Mouse (Mus musculus) kidney, embryonic 16.5 days (tissue): ENCODE results near the gene Igf2r. TPM values are rescaled to one million over a fixed set of nuclear protein-coding genes. Genes with fewer than 3 reads are reported as not detected.

Experiments
- ATAC-seq: fragments of 200-750 bp; cut with Nextera tagmentation; 2 replicates; pipeline ENCODE4 v1.8.0; 2017; ENCODE audit warnings: moderate TSS enrichment; ENCODE audit not compliant: low FRiP score, low TSS enrichment
- H3K27ac ChIP-seq: fragments of 300-500 bp; sonication (generic); 2 replicates; pipeline ENCODE4 v1.5.1; 2014; ENCODE audit warnings: low read length
- H3K27me3 ChIP-seq: fragments of 300-500 bp; sonication (generic); 2 replicates; pipeline ENCODE4 v1.6.1; 2014; ENCODE audit warnings: low read length, control low read depth, mixed read lengths; ENCODE audit not compliant: insufficient read depth
- H3K36me3 ChIP-seq: fragments of 300-500 bp; sonication (generic); 2 replicates; pipeline ENCODE4 v1.6.1; 2014; ENCODE audit warnings: low read length, control low read depth, mixed read lengths; ENCODE audit not compliant: insufficient read depth
- H3K4me1 ChIP-seq: fragments of 300-500 bp; sonication (generic); 2 replicates; pipeline ENCODE4 v1.6.1; 2014; ENCODE audit warnings: low read length, control low read depth, mixed read lengths; ENCODE audit not compliant: insufficient read depth
- H3K4me2 ChIP-seq: fragments of 300-500 bp; sonication (generic); replicated peaks from 2 replicates; pipeline ENCODE4 v1.6.1; 2014; ENCODE audit warnings: low read depth, low read length
- H3K4me3 ChIP-seq: fragments of 300-500 bp; sonication (generic); 2 replicates; pipeline ENCODE4 v1.5.1; 2014; ENCODE audit warnings: mild to moderate bottlenecking, low read length
- H3K9ac ChIP-seq: fragments of 300-500 bp; sonication (generic); replicated peaks from 2 replicates; pipeline ENCODE4 v1.6.1; 2014; ENCODE audit warnings: low read length
- H3K9me3 ChIP-seq: fragments of 300-500 bp; sonication (generic); 2 replicates; pipeline ENCODE4 v1.6.1; 2016; ENCODE audit warnings: low read length, control low read depth
- WGBS: fragments of 180-500 bp; shearing (Covaris S2); extraction: QIAGEN DNeasy Blood & Tissue Kit; methylation state at CpG from one replicate; pipeline ENCODE4 v1.1.7; 2014; 5-methylcytosine and 5-hydroxymethylcytosine counted together
- polyA plus RNA-seq: library from polyadenylated mRNA; unstranded; fragments of >200 nt; fragmentation: Nextera tagmentation; extraction: Ambion mirVana; gene quantifications from 2 replicates; pipeline ENCODE4 v1.2.1, GENCODE M21; 2015

Igf2r gene
- polyA plus RNA-seq, 1 experiment from 2014 or later = 32.1 TPM

GRCm38 (mm10) chr17:12767294-12767852 is 2.1 kb downstream of the Igf2r start:
- H3K27me3 ChIP-seq = no peaks in the 10 kb centered on the region
- 51% methylated on average over 6 of the region's 6 CpGs for WGBS
- peaks cover 7% of the 10 kb centered on the region; the same call in 1 of the 2 replicates for H3K9me3 ChIP-seq
- H3K4me3 ChIP-seq = peak overlapping the region; percentile 61
- no peak for ATAC-seq
- H3K9ac ChIP-seq = peak overlapping the region; percentile 81
- peak overlapping the region; percentile 61 for H3K4me2 ChIP-seq
- H3K36me3 ChIP-seq = peaks cover 35% of the 10 kb centered on the region
- peak overlapping the region; percentile 51; the same call in 1 of the 2 replicates for H3K27ac ChIP-seq
- H3K4me1 ChIP-seq = peaks cover 33% of the 10 kb centered on the region

- WGBS = 91% methylated on average over 2 of the region's 2 CpGs
- no peak overlapping the region for H3K4me2 ChIP-seq
- H3K36me3 ChIP-seq = peaks cover 12% of the 10 kb centered on the region; the same call in 1 of the 2 replicates
- H3K4me1 ChIP-seq = peaks cover 54% of the 10 kb centered on the region
- no peak overlapping the region for H3K9ac ChIP-seq
- H3K9me3 ChIP-seq = no peaks in the 10 kb centered on the region
- H3K4me3 ChIP-seq = no peak overlapping the region
- no peaks in the 10 kb centered on the region for H3K27me3 ChIP-seq
- H3K27ac ChIP-seq = no peak overlapping the region
- no peak for ATAC-seq
These were observed 6.1 kb downstream of the Igf2r start for GRCm38 (mm10) chr17:12763412-12763811.

GRCm38 (mm10) chr17:12760355-12761146 is 8.9 kb downstream of the Igf2r start:
- WGBS = 74% methylated on average over 10 of the region's 10 CpGs
- H3K4me2 ChIP-seq = no peak overlapping the region
- H3K27me3 ChIP-seq = no peaks in the 10 kb centered on the region
- H3K36me3 ChIP-seq = peaks cover 12% of the 10 kb centered on the region; the same call in 1 of the 2 replicates
- no peaks in the 10 kb centered on the region for H3K9me3 ChIP-seq
- H3K4me3 ChIP-seq = no peak overlapping the region
- H3K4me1 ChIP-seq = peaks cover 45% of the 10 kb centered on the region
- no peak overlapping the region for H3K9ac ChIP-seq
- no peak overlapping the region for H3K27ac ChIP-seq
- no peak for ATAC-seq

- Histone ChIP-seq H3K27ac (peak overlapping the region; percentile 27; the same call in 1 of the 2 replicates), H3K4me2 (no peak overlapping the region), H3K27me3 (no peaks in the 10 kb centered on the region), H3K9ac (no peak overlapping the region), H3K36me3 (peaks cover 9% of the 10 kb centered on the region; the same call in 1 of the 2 replicates), H3K9me3 (no peaks in the 10 kb centered on the region), H3K4me3 (no peak overlapping the region), H3K4me1 (peaks cover 51% of the 10 kb centered on the region)
- ATAC-seq = peak; percentile 24; the same call in 1 of the 2 replicates
- 32% methylated on average over 8 of the region's 8 CpGs for WGBS
These were observed 9.8 kb downstream of the Igf2r start for GRCm38 (mm10) chr17:12759646-12760074.

- Histone ChIP-seq H3K4me3 (no peak overlapping the region), H3K9ac (no peak overlapping the region), H3K4me2 (no peak overlapping the region), H3K36me3 (peaks cover 6% of the 10 kb centered on the region; the same call in 1 of the 2 replicates), H3K9me3 (no peaks in the 10 kb centered on the region), H3K4me1 (peaks cover 59% of the 10 kb centered on the region), H3K27me3 (no peaks in the 10 kb centered on the region), H3K27ac (peak overlapping the region; percentile 27; the same call in 1 of the 2 replicates)
- 76% methylated on average over 12 of the region's 12 CpGs for WGBS
- no peak; the same call in 1 of the 2 replicates for ATAC-seq
These were observed 10.6 kb downstream of the Igf2r start for GRCm38 (mm10) chr17:12758701-12759455.

- no peaks in the 10 kb centered on the region; the same call in 1 of the 2 replicates for H3K36me3 ChIP-seq
These were observed 11.5 kb downstream of the Igf2r start for GRCm38 (mm10) chr17:12757990-12758389.

GRCm38 (mm10) chr17:12757161-12757560 is 12.3 kb downstream of the Igf2r start:
- Histone ChIP-seq H3K4me2 (no peak overlapping the region), H3K9me3 (no peaks in the 10 kb centered on the region), H3K4me3 (no peak overlapping the region), H3K27ac (no peak overlapping the region), H3K36me3 (no peaks in the 10 kb centered on the region; the same call in 1 of the 2 replicates), H3K27me3 (no peaks in the 10 kb centered on the region), H3K9ac (no peak overlapping the region), H3K4me1 (peaks cover 74% of the 10 kb centered on the region)
- 63% methylated on average over 6 of the region's 6 CpGs for WGBS
- no peak for ATAC-seq

More at GRCm38 (mm10) chr17:12757990-12758389, 11.5 kb downstream of the Igf2r start:
- no peak for ATAC-seq
- Histone ChIP-seq H3K4me3 (no peak overlapping the region), H3K27ac (no peak overlapping the region), H3K9me3 (no peaks in the 10 kb centered on the region), H3K4me2 (no peak overlapping the region), H3K27me3 (no peaks in the 10 kb centered on the region), H3K4me1 (peaks cover 66% of the 10 kb centered on the region), H3K9ac (no peak overlapping the region)
- 62% methylated on average over 5 of the region's 5 CpGs for WGBS

- Histone ChIP-seq H3K4me1 (peaks cover 87% of the 10 kb centered on the region), H3K4me3 (no peak overlapping the region), H3K4me2 (no peak overlapping the region), H3K27ac (no peak overlapping the region), H3K27me3 (no peaks in the 10 kb centered on the region), H3K36me3 (no peaks in the 10 kb centered on the region), H3K9ac (no peak overlapping the region), H3K9me3 (no peaks in the 10 kb centered on the region)
- no peak for ATAC-seq
- WGBS = 57% methylated on average over 4 of the region's 4 CpGs
These were observed 13.5 kb downstream of the Igf2r start for GRCm38 (mm10) chr17:12755951-12756350.

GRCm38 (mm10) chr17:12755146-12755545 is 14.3 kb downstream of the Igf2r start:
- Histone ChIP-seq H3K4me3 (no peak overlapping the region), H3K9ac (no peak overlapping the region), H3K4me2 (no peak overlapping the region), H3K36me3 (no peaks in the 10 kb centered on the region), H3K9me3 (no peaks in the 10 kb centered on the region), H3K27me3 (no peaks in the 10 kb centered on the region), H3K27ac (peak overlapping the region; percentile 9), H3K4me1 (peaks cover 89% of the 10 kb centered on the region)
- ATAC-seq = 0 out of 2 replicates have a peak, but pooled peaks have one; percentile 26
- 51% methylated on average over 4 of the region's 4 CpGs for WGBS
